Comparison of ENCODE assay signal across 12 mouse cellular contexts in genomic region chr5:32182885-32183629, GRCm38 (mm10). TPM values are rescaled to one million over a fixed set of nuclear protein-coding genes. Genes with fewer than 3 reads are reported as not detected.
DNase-seq lines count a peak whose midpoint lies in the region; TF ChIP-seq lines count a peak whose summit lies in the region.
"Had no signal": no experiment of that assay in that cellular context is flagged by ENCODE, and none has a peak within 500 bp of the region (broad histone marks: within the 10 kb centered on the region; RNA-seq: fewer than 3 reads in every experiment).

No protein-coding gene starts in this region.

- peaks cover 17% of the 10 kb centered on the region for H3K4me1 ChIP-seq in small intestine, adult 2 months (ENCODE audit: control insufficient read depth, insufficient read depth, insufficient read length, low read length)
- H3K4me1 ChIP-seq: limb, embryonic 12.5 days had no signal

- no peaks in the 10 kb centered on the region for H3K27me3 ChIP-seq in small intestine, adult 2 months (ENCODE audit: control insufficient read depth, insufficient read depth, low read length)
- H3K27me3 ChIP-seq: limb, embryonic 12.5 days had no signal

- no peaks in the 10 kb centered on the region for H3K36me3 ChIP-seq in small intestine, adult 2 months (ENCODE audit: control insufficient read depth, insufficient read depth, low read length)
- H3K36me3 ChIP-seq: forebrain, embryonic 10.5 days; limb, embryonic 12.5 days had no signal

- TF ChIP-seq POLR2A in small intestine, adult 2 months (IDR thresholded peaks at IDR 0.05; ENCODE audit: low read depth, low read length) = no peak

- WGBS in small intestine, adult 2 months = 28% methylated on average over 4 of the region's 4 CpGs

- DNase-seq in kidney, adult 11 months = peak; percentile 16
- no peak for DNase-seq in kidney, postnatal 14 days
- peak; percentile 25 for DNase-seq in R1 (ENCODE audit: low read depth, low spot score)
- peak; percentile 87 to 92 for DNase-seq in lung, adult 18-20 months
- no peak for DNase-seq in c-Kit-positive CD71-positive TER-119-positive erythroid progenitor cells, embryonic 14.5 days (ENCODE audit: low spot score)
- DNase-seq in frontal cortex, postnatal 36 days (ENCODE audit: low spot score in 2 of 2) = no peak
- no peak for DNase-seq in adrenal gland, postnatal 10 days
- DNase-seq: gastrocnemius, postnatal 25 days had no signal

- H3K4me3 ChIP-seq in small intestine, adult 2 months (ENCODE audit: low read depth, low read length) = no peak overlapping the region
- H3K4me3 ChIP-seq: forebrain, embryonic 10.5 days; limb, embryonic 12.5 days had no signal

- H3K27ac ChIP-seq in small intestine, adult 2 months (ENCODE audit: insufficient read depth, low read depth, low read length) = peak overlapping the region; percentile 56
- H3K27ac ChIP-seq: forebrain, embryonic 10.5 days; hindbrain, postnatal 0 days; limb, embryonic 12.5 days had no signal

- TF ChIP-seq CTCF in small intestine, adult 2 months (IDR thresholded peaks at IDR 0.05; ENCODE audit: extremely low read depth, insufficient read length, insufficient replicate concordance, low read depth, low read length) = no peak

RNA-seq across cellular contexts. Expression of gene Fosl2, which starts 47.5 kb away (rescaled TPM):
- polyA plus RNA-seq in small intestine, adult 2 months (2012; rRNA removed) = 34.9 and 116 TPM in 2 replicates
- total RNA-seq in adrenal gland, postnatal 10 days (2021) = 100 to 1,000 TPM; 167 to 194 TPM

RNA-seq across cellular contexts. Expression of gene Plb1, which starts 49.5 kb away (rescaled TPM):
- 0.06 and 148 TPM in 2 replicates for polyA plus RNA-seq in small intestine, adult 2 months (2012; rRNA removed)
- under 1 TPM; 0.15 TPM for total RNA-seq in adrenal gland, postnatal 10 days (2021)

Comparison
In these comparisons a context has a peak if more than half of its experiments do, and no peak if none do; other contexts are left out.
1. DNase-seq: peak in kidney, adult 11 months (single experiment), R1 (single experiment) and lung, adult 18-20 months (2 of 2); none in kidney, postnatal 14 days (single experiment), c-Kit-positive CD71-positive TER-119-positive erythroid progenitor cells, embryonic 14.5 days (single experiment), frontal cortex, postnatal 36 days (0 of 2) and adrenal gland, postnatal 10 days (single experiment).